Mouse (Mus musculus): ENCODE measurements around the gene Aim2.

Gene Aim2

DNA sequence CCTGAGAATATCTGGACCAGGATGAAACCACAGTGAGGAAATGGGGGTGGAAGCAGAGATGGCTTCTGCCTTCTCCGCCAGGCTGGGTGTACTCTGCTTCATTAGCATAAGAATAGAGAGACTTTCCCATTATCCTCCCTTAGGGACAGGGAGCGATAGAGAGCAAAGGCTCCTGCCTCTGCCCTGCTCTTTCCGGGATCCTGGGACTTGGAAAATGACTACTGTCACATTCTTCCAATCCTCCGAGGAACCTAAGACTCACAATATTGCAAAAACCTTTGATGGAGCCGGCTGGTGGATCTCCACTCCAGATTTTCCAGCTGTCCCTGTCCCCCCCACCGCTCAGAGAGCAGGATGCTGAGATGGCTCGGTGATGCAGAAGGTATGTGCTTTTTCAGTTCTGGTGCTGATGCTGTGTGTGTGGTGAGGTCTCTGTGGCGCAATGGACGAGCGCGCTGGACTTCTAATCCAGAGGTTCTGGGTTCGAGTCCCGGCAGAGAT lies 39.3 kb downstream of the Aim2 start:
- peak; percentile 98 for DNase-seq (ENCODE audit: low spot score in 2 of 2)

- no peak for DNase-seq (ENCODE audit: low spot score in 2 of 2)
These were observed 41.1 kb downstream of the Aim2 start for GRCm38 (mm10) chr1:173391754-173392153.

- peak; percentile 82 to 84 for DNase-seq (ENCODE audit: low spot score in 2 of 2)
These were observed 47.8 kb downstream of the Aim2 start for GRCm38 (mm10) chr1:173398323-173398970.

- no peak for DNase-seq (ENCODE audit: low spot score in 2 of 2)
These were observed 54.1 kb downstream of the Aim2 start for GRCm38 (mm10) chr1:173404696-173405309.

DNA sequence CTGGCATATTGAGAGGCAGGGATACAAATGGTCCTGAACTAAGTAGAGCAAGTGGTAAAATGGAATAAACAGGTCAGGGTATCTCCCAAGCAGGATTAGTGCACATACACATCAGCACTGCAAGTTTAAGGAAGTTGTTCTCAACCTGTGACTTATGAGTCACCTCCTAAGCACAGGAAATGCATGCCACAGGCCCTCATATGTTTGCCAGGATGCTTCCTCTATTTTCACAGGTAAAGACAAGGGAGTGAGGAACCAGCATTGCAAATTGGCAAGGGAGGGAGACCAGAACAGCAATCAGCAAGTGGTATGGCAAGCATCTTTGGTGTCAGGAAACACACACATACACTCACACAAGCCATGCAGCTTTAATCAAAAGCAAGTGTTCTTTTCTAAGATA lies 58.4 kb downstream of the Aim2 start:
- no peak for DNase-seq (ENCODE audit: low spot score in 2 of 2)

GRCm38 (mm10) chr1:173411863-173412262 lies 61.2 kb downstream of the Aim2 start:
- DNase-seq (ENCODE audit: low spot score in 2 of 2) = no peak

GRCm38 (mm10) chr1:173414631-173415030 lies 64.0 kb downstream of the Aim2 start:
- DNase-seq (ENCODE audit: low spot score in 2 of 2) = no peak

GRCm38 (mm10) chr1:173418516-173418915 lies 67.8 kb downstream of the Aim2 start:
- no peak for DNase-seq (ENCODE audit: low spot score in 2 of 2)

DNA sequence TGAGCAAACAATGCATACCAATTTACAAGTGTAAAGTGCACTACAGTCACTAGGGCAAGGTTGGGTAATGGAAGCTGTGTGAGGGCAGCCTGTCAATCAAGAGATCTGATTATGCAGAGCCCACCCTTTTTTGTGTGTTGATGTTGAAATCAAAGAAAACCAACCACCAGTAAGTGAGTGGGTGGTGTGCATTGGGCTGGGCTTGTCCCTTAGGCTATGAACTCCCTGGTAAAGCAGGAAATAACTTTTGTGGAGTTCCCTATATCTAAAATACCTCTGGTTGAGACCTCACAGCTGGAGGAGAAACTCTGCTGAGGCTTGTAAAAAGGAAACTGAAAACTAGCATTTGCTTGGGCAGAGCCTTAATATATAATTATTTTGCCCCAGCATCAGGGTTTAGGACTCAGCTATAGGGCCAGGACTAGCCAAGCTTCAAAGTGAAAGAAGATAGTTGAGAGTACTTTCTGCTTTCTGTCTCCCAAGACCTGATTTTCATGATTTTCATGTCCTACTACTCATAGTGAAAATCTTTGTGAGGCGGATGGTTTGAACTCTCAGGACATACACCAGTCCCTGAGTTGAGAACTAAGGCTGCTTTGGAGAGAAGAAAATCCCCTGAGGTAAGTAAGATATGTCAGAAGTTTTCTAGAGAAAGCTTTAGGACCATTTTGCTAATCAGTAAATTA lies 68.4 kb downstream of the Aim2 start:
- DNase-seq (ENCODE audit: low spot score in 2 of 2) = no peak

DNA sequence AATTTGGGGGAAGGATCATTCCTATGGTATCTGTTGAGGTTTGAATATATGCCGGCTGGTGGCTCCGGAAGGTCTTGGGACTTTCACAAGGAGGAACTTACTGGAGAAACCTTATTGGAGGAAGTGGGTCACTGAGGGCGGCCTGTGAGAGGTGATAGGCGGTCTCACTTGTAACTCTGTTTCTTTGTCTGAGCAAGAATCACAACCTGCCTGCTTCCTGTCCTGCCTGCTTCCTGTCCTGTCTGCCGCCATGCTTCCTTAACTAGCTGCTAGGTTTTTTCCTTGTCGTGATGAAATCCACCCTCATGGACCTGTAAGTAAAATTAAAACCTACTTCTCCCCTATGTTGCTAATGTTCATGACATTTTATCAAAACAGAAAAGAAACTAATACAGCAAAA lies 69.7 kb downstream of the Aim2 start:
- DNase-seq (ENCODE audit: low spot score in 2 of 2) = no peak

- DNase-seq (ENCODE audit: low spot score in 2 of 2) = no peak
These were observed 75.7 kb downstream of the Aim2 start for GRCm38 (mm10) chr1:173426345-173426744.

- DNase-seq (ENCODE audit: low spot score in 2 of 2) = no peak
These were observed 76.7 kb downstream of the Aim2 start for GRCm38 (mm10) chr1:173427385-173427784.

- DNase-seq (ENCODE audit: low spot score in 2 of 2) = no peak
These were observed 79.5 kb downstream of the Aim2 start for GRCm38 (mm10) chr1:173429995-173430699.

DNA sequence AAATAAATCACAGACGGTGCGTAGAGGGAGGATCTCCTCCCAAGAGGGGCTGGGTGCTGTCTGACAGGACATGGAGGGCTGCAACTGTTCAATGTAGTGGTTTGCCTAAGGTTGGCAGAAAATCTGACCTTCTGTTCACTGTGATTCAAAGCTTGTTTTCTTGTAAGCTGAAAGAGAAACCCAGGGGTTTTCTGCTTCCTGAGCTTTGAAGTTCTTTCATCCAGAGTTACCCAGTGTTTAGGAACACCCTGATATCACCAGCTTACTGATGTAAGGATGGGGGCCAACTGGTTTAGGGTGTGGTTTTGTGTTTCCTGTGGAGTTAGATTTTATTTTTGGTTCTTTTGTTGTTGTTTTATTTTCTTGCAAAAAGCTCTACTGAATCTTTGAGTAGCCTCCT lies 81.7 kb downstream of the Aim2 start:
- no peak for DNase-seq (ENCODE audit: low spot score in 2 of 2)

GRCm38 (mm10) chr1:173437161-173437953 lies 86.7 kb downstream of the Aim2 start:
- no peak for DNase-seq (ENCODE audit: low spot score in 2 of 2)

DNA sequence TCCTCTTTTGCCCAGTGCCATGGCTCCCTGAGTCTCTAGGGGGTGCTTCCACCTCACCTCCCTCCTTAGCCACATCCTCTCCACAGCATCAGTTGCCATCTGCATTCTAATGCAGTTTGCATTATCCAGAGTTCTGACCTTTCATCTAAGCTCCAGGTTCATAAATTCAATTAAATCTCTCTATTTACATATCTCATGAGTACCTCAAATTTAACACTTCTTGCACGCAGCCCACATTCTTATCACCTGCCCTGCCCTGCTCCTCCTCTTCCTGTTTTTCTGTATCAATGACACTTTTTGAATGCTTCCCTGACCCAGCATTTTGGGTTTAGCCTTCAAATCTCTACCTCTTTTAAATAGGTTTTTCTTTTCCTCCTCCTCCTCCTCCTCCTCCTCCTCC lies 90.0 kb downstream of the Aim2 start:
- DNase-seq (ENCODE audit: low spot score in 2 of 2) = no peak

DNA sequence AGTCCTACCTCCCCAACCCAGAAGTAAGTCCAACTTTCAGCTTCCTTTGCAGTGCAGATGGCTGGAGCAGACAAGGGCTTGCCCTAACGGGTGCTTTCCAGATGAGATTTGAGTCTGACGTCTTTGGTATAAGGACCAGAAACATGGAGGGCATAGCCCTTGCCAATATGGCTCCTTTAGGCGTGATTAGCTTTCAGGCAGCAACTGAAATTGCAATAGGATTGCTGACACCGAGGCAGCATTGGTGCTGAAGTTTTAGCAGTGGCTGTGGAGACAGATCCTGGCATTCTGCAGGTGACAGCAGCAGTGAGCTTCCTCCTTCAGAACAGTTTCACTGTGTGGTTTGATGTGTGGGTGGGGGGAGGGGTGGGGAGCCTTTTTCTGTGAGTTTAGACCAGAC lies 90.5 kb downstream of the Aim2 start:
- DNase-seq (ENCODE audit: low spot score in 2 of 2) = no peak

DNA sequence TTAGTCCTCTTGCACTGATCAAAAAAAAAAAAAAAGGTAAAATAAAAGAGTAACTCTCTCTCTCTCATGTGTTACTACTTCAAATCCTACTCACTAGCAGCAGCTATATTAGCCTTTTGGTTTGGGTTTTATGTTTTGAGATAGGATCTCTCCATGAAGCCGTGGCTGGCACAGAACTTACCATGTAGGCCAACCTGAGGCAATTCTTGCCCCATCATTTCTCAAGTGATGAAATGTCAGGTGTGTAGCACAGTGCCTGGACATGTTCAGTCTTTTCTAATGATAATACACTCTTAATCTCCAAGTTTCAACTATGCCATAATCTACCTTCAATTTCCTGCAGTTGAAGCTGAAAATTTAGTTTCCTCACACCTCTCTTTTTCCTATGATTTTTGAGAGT lies 92.4 kb downstream of the Aim2 start:
- DNase-seq (ENCODE audit: low spot score in 2 of 2) = no peak

- no peak for DNase-seq (ENCODE audit: low spot score in 2 of 2)
These were observed 96.4 kb downstream of the Aim2 start for GRCm38 (mm10) chr1:173447067-173447466.

DNA sequence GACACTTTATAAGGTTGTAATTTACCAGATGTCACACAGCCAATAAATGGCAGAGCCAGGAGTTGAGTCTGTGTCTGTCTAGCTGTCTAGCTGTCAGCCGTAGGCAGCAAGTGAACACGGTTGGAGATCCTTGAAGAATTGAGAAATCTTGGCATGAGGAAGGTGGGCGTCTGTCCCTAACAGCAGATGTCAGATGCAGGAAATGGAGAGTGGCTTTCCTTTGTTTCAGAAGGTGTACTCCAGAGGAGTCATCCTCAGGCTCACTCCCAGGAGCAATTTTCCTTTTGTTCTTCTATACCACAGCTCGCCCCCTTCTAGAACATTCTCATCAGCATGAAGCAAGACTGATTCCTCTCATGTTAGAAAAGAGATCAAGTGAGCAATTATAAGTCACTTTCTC lies 99.9 kb downstream of the Aim2 start:
- DNase-seq (ENCODE audit: low spot score in 2 of 2) = peak in 1 of 2 experiments; percentile 22

DNA sequence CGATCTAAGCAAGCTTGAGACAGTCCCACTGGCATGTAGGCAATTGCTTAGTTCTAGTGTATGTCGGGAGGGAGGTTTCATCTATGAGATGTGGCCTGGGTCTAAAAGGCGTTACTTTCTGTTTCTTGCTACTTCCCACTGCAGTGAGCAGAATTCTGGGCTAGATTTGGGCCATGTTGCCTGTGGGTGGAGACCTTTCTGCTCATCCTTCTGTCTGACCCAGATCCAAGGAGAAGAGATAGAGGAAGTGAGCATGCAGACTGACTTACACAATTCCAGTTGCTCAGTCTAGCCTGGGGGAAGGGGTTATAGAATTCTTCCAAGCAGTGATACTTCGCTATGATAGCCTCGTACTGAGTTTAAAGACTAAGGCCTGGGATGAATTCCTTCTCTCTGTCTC lies 101.0 kb downstream of the Aim2 start:
- DNase-seq (ENCODE audit: low spot score in 2 of 2) = peak in 1 of 2 experiments; percentile 18
